Comparison of ENCODE assay signal across 10 mouse cellular contexts in genomic region chr5:129000706-129001468, GRCm38 (mm10). TPM values are rescaled to one million over a fixed set of nuclear protein-coding genes. Genes with fewer than 3 reads are reported as not detected.
A peak's percentile ranks its signal among the peaks of the same experiment; 100 is the strongest.
DNase-seq lines count a peak whose midpoint lies in the region; TF ChIP-seq lines count a peak whose summit lies in the region.
"Had no signal": no experiment of that assay in that cellular context is flagged by ENCODE, and none has a peak within 500 bp of the region (broad histone marks: within the 10 kb centered on the region; RNA-seq: fewer than 3 reads in every experiment).

No protein-coding gene starts in this region.

- no peak overlapping the region for H3K4me3 ChIP-seq in liver, adult 2 months (ENCODE audit: insufficient read depth, low read depth, low read length)
- H3K4me3 ChIP-seq: neural tube, embryonic 15.5 days had no signal

- 0 out of 2 replicates have a peak overlapping the region, but pooled peaks have one; percentile 53 for H3K27ac ChIP-seq in liver, adult 2 months (replicated peaks; ENCODE audit: insufficient read depth, low read depth, low read length)
- H3K27ac ChIP-seq: neural tube, embryonic 15.5 days had no signal

- no peaks in the 10 kb centered on the region for H3K36me3 ChIP-seq in liver, adult 2 months (ENCODE audit: control insufficient read depth, insufficient read depth, low read length)

- TF ChIP-seq POLR2A in liver, adult 2 months (IDR thresholded peaks at IDR 0.05; ENCODE audit: extremely low read depth, insufficient read depth, low read length): no peak

- peaks cover 2% of the 10 kb centered on the region; the same call in 1 of the 2 replicates for H3K79me2 ChIP-seq in liver, adult 2 months (ENCODE audit: control insufficient read depth, insufficient read depth, low read length)

- no peak overlapping the region for H3K9ac ChIP-seq in liver, adult 2 months (ENCODE audit: low read depth, low read length)
- H3K9ac ChIP-seq: neural tube, embryonic 15.5 days had no signal

- TF ChIP-seq CTCF in liver, adult 2 months (IDR thresholded peaks at IDR 0.05; ENCODE audit: low read depth, low read length): peak; percentile 18; the same call in 1 of the 2 replicates

- peak; percentile 75 for DNase-seq in adrenal gland, adult 2 months
- DNase-seq in adrenal gland, adult 8-10 months: no peak
- peak; percentile 30 to 41 for DNase-seq in urinary bladder, postnatal 36 days (ENCODE audit: low spot score in 2 of 2)
- no peak for DNase-seq in urinary bladder, adult 18-20 months (ENCODE audit: low spot score in 2 of 2)
- peak; percentile 14 for DNase-seq in liver, adult 2 months (ENCODE audit: extremely low read depth, low read depth, low spot score)
- no peak for DNase-seq in B cell, adult 2 months
- no peak for DNase-seq in T-cell, adult 2 months (ENCODE audit: low spot score)
- DNase-seq in neural tube, embryonic 10.5 days (ENCODE audit: extremely low spot score, low spot score): no peak

- no peaks in the 10 kb centered on the region for H3K27me3 ChIP-seq in liver, adult 2 months (ENCODE audit: control insufficient read depth, insufficient read depth, low read length)
- H3K27me3 ChIP-seq: neural tube, embryonic 15.5 days had no signal

- 66% methylated on average over 8 of the region's 8 CpGs for WGBS in liver, adult 2 months

- peaks cover 3% of the 10 kb centered on the region for H3K4me1 ChIP-seq in liver, adult 2 months (ENCODE audit: control insufficient read depth, insufficient read depth, low read length)

RNA-seq across cellular contexts. Expression of gene Stx2, which starts 7.5 kb away (rescaled TPM):
- total RNA-seq in adrenal gland, adult 2 months (2021): 10 to 100 TPM; 25.4 to 25.9 TPM
- polyA plus RNA-seq in adrenal gland, adult 2 months (2012; rRNA removed): 21.5 and 22.1 TPM in 2 replicates
- 10 to 100 TPM; 24.9 to 32.9 (median 26.9) TPM for total RNA-seq in adrenal gland, adult 8-10 months (2022)
- 9.4 and 9.7 TPM in 2 replicates for total RNA-seq in liver, adult 2 months (2014; rRNA removed)
- polyA plus RNA-seq in liver, adult 2 months (2012; rRNA removed): 12.2 and 13.0 TPM in 2 replicates

RNA-seq across cellular contexts. Expression of gene Ran, which starts 19.0 kb away (rescaled TPM):
- 100 to 1,000 TPM; 191 to 217 TPM for total RNA-seq in adrenal gland, adult 2 months (2021)
- polyA plus RNA-seq in adrenal gland, adult 2 months (2012; rRNA removed): 53.7 and 71.2 TPM in 2 replicates
- total RNA-seq in adrenal gland, adult 8-10 months (2022): 100 to 1,000 TPM; 137 to 213 (median 176) TPM
- total RNA-seq in liver, adult 2 months (2014; rRNA removed): 90.9 and 99.5 TPM in 2 replicates
- polyA plus RNA-seq in liver, adult 2 months (2012; rRNA removed): 46.8 and 50.5 TPM in 2 replicates

RNA-seq across cellular contexts. Expression of gene Rimbp2, which starts 47.6 kb away (rescaled TPM):
- 1 to 10 TPM; 3.8 to 7.9 TPM for total RNA-seq in adrenal gland, adult 2 months (2021)
- 2.0 and 3.6 TPM in 2 replicates for polyA plus RNA-seq in adrenal gland, adult 2 months (2012; rRNA removed)
- 10 to 100 TPM in 2 of 4 experiments, 1 to 10 TPM in 2; 5.3 to 12.5 (median 9.7) TPM for total RNA-seq in adrenal gland, adult 8-10 months (2022)
- not detected in 2 replicates for total RNA-seq in liver, adult 2 months (2014; rRNA removed)
- polyA plus RNA-seq in liver, adult 2 months (2012; rRNA removed): not detected in 2 replicates
- polyA plus RNA-seq: C2C12 had no signal

Comparison
In these comparisons a context has a peak if more than half of its experiments do, and no peak if none do; other contexts are left out.
1. DNase-seq: peak in adrenal gland, adult 2 months (single experiment), urinary bladder, postnatal 36 days (2 of 2) and liver, adult 2 months (single experiment); none in adrenal gland, adult 8-10 months (single experiment), urinary bladder, adult 18-20 months (0 of 2), B cell, adult 2 months (0 of 2), T-cell, adult 2 months (single experiment) and neural tube, embryonic 10.5 days (single experiment).